Mouse (Mus musculus): ENCODE measurements around the gene Eif2d.
A peak's percentile ranks its signal among the peaks of the same experiment; 100 is the strongest.
"Not testable (repeated sequence)": the region's sequence is repeated elsewhere in the genome, so short reads cannot be mapped to it uniquely, and the experiment has no call there.

The Eif2d gene

DNA sequence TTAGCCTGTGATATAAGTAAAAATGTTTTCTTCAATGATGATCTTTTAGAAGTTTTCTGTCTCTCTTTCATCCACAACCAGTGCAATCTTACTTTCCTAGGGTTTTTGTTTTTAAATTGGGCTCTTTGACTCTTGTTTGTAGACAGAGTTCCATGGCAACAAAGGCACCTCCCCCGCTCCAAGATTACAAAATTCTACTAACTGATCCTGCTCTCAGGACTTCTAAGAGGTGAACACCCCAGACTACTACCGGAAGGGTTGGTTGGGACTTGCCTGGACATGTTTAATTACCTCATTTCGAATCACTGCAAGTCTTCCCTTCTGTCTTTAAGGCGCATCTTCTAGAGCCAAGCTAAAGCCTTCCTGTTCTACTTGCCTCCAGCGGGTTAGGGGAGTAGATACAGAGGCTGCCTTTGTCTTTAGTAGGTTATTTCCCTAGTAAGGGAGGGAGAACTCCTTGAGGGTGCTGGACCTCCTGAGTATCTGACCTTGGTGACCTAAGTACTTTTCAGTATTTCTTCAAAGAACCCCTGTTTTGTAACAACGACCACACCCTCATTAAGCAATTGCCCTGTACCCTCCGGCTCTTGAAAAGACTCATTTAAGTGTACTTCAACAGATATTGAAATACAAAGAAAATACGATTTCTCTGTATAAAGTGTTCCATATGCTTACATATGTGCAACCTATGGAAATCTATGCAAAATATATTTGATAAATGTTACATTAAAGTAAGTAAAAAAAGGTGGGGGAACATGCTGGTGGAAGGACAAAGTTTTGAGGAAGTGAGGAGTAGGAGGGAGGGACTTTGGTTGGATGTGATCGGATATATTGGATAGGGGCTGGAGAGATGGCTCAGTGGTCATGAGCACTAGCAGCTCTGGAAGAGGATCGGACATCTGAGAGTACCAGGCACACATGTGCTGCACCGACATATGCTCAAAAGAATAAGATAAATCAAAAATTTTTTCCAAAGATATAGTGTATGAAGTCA is 13.6 kb upstream of the Eif2d start:
- DNase-seq (ENCODE audit: low read depth, low spot score): peak; percentile 98

DNA sequence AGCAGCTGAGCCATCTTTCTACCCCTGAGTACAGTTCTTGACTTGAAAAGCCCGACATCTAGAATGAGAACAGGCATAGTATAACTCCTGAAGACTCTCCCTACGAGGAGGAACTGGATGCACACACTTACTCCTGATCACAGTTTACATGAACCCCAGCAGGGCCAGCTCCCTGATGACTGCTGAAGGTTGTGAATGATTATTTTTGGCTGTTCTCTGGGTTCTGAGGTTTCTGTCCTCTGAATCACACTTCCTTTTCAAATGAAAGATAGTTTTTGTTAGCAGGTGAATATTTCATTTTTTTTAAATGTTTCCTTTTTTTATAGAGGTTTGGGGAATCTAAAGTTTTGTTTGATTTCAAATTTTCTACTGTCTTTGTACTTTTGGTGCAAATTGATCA is 11.5 kb upstream of the Eif2d start:
- DNase-seq (ENCODE audit: low read depth, low spot score): no peak

DNA sequence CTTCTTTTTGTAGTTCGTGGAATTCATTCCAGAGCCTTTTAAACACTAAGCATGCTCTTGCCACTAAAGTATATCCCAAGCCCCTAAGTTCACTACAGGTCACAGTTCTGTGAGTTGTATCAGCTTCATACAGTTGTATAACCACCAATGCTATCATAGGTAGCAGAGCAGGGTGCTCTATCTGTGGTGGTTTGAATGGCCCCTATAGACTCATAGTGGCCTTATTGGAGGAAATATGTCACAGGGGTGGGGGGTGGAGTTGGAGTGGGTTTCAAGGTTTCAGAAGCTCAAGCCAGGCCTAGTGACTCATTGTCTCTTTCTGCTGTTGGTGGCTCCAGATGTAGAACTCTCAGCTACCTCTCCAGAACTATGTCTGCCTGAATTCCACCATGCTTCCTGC is 10.5 kb upstream of the Eif2d start:
- DNase-seq (ENCODE audit: low read depth, low spot score): no peak

DNA sequence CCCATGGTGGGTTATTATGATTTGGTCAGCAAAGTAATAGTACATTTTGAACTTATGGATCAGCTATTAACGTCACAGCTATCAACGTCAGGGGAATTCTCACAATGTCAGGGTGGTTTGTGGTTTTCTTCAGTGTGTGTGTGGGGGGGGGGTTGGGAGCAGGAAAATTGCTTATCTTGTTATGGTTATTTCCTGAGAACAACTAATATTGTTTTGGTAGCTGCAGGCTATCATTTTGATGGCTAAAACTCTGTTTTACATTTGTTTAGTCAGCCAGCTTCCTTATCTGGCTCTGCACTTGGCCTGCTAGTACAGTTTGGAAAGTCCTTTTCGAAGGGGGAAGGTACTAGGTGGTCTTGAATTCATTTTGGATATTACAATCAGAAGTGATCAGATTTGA is 7.8 kb upstream of the Eif2d start:
- DNase-seq (ENCODE audit: low read depth, low spot score): not testable (repeated sequence)

DNA sequence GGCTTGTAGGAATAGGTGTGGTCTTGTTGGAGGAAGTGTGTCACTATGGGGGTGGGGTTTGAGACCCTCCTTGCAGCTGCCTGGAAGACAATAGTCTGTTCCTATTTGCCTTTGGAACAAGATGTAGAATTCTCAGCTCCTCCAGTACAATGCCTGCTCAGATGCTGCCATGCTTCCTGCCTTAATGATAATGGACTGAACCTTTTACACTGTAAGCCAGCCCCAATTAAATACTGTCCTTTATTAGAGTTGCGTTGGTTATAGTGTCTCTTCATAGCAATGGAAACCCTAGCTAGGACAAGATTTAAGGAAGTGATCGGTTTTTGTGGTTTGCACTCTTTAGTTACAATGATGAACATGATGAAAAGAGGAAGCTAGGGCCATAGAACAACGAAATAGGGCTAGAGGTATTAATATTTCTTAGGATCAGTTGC is 6.8 kb upstream of the Eif2d start:
- DNase-seq (ENCODE audit: low read depth, low spot score): peak; percentile 91

DNA sequence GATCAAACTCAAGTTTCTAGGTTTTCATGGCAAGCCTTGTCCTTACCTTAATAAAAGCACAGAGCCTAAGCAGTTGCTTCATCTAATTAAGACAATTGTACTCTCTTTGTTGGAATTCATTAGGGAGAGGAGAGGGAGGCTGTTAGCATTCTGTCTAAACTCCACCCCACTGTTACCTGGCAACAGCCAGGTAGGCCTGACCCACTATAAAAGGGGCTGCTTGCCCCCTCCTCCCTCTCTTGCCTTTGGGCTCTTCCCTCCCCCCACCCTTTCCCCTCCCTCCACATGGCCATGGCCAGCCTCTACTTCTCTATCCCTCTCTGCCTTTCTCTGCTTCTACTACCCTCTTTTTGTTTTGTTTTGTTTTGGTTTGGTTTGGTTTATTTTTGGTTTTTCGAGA is 3.5 kb upstream of the Eif2d start:
- DNase-seq (ENCODE audit: low read depth, low spot score): peak; percentile 60

DNA sequence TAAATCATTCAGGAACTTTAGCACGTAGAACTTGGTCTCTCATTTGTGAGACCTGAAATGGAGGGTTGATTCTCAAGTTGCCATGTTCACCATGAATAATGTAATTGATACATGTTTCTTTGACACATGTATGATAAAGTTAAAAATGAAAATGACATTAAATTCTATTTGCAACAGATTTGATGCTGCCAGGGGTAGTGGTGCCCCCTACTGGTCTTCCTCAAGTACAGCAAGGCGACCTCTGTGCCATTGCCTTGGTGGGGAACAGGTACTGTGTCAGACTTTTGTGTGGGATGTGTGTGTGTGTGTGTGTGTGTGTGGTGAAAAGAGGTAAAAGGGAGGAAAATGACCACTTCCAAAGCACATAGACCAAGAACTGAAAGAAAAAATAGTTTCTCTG is 2.5 kb downstream of the Eif2d start:
- DNase-seq (ENCODE audit: low read depth, low spot score): peak; percentile 62

DNA sequence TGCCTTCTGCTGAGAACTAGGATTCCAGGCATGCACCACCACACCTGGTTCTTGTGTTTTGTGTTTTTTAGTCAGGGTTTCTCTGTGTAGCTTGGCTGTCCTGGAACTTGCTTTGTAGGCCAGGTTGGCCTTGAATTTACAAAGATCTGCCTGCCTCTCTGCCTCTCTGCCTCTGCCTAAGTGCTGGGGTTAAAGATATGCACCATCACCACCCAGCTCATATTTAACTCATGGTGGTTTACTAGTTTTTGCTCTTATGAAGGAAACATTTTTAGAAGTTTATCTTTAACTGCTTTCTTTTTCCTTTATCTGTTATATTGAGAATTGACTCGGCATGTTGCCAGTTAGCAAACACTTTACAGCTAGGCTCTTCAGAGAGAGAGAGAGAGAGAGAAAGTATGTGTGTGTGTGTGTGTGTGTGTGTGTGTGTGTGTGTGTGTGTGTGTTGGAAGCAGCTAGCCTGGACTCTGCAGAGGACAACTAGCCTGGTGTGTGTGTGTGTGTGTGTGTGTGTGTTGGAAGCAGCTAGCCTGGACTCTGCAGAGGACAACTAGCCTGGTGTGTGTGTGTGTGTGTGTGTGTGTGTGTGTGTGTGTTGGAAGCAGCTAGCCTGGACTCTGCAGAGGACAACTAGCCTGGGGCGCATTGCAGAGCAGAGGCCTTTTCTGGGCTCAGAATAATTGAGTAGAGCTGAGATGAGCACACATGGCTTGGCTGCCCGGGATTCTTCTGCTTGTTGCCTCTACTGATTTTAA is 6.8 kb downstream of the Eif2d start:
- not testable (repeated sequence) for DNase-seq (ENCODE audit: low read depth, low spot score)

DNA sequence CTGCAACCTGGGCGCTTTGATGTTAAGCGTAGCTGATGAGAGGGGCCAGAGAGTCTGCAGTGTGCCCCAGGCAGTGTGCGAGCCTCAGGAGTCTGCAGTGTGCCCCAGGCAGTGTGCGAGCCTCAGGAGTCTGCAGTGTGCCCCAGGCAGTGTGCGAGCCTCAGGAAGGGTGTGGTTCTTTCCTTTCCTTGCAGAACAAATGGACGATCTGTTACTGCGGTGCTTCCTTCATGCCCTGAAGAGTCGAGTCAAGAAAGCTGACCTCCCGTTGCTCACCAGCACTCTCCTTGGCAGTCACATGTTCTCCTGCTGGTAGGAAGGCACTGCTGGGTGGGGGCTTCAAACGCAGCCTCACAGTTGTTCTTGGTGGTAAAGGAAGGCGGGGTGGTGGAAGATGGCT is 8.1 kb downstream of the Eif2d start:
- peak; percentile 98 for DNase-seq (ENCODE audit: low read depth, low spot score)

DNA sequence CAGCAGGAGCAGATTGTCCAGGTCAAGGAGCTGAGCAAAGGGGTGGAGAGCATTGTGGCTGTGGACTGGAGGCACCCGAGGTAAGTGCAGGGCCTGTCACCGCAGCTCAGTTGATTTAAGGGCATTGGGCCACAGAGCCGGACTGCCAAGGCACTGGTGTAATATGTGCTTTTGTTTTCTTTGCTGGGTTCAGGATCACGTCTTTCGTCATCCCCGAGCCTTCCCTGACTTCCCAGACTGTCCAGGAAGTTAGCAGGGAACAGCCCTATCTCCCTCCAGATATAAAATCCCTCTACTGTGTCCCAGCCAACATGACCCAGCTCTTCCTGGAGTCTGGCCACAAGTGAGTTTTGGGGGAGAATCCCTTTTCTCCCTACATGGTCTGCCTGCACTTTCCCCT is 11.4 kb downstream of the Eif2d start:
- DNase-seq (ENCODE audit: low read depth, low spot score): no peak

DNA sequence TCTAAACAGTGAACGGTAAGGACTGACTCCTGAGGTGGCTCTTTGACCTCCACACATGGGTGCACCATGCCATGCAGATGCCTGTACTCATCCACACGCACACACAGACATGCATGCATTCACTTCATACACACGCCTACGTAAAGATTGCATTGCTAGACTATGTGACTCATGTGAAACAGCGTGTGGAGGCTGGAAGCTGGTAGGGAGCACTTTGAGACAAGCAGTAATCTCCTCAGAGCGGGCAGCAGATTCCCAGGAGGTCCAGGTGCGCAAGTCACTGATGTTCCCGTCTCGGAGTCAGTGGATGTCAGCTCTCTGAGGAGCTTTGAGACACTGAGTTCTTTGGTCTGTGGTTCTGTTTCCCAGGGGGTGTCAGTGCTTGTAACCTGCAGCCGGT is 14.6 kb downstream of the Eif2d start:
- DNase-seq (ENCODE audit: low read depth, low spot score): no peak

DNA sequence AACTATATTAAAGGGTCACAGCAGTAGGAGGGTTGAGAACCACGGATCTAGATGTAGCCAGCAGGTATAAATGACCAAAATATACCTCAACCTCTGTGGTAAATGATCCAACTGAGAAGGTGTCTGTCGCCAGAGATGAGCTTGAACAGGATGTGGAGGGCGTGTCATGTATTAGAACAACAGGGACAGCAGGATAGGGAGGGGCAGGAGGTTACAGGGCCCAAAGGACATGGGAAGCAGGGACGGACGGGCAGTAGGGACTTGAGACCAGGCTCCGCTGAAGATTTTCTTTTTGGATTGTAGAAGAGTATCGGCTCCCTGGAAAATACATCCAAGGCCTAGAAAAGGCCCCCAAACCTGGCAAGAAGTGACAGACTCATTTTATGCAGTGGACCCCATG is 20.0 kb downstream of the Eif2d start:
- no peak for DNase-seq (ENCODE audit: low read depth, low spot score)

DNA sequence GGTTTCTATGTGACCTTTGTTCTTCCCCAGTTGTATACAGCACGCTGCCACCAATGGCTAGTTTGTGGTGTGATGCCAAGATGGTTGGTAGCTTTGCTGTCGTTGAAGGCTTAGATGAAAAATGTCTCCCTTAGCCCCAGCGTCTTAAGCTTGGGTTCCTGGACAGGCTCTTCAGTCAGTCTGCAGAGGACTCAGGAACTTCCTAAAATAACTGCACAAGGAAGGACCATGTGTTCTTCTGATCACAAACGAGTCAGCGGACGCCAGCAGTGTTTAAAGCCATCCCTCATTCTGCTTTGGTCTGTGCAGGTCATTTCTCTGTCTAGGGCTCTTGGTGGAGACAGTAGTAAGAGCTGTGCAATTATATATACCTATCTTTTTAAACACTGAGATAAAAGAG is 20.8 kb downstream of the Eif2d start:
- DNase-seq (ENCODE audit: low read depth, low spot score): no peak

DNA sequence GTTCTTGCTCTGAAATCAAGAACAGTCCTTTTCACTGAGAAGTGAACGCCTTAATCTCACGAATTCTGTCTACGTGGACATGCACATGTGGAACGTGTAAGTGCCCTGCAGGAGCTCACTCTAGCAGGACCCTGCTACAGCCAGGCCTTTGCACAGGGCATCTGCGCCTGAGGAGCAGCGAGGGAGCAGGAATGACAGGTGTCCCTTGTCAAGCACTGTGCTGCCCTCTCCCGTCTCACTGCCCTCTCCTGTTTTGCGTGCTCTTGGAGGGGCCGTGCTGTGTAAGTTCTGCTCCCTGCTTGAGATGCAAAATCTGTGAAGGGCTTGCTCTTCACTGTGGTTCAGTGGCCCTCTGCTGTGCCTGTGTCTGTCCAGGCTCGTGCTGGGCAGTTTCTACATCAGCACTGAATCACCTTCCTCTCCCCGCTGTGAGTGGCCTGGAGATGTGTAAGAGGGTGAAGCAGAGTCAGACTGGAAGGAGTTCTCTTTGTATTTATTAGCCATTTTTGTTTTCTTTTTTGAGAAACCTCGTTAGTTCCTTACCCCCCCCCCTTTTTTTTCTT is 21.4 kb downstream of the Eif2d start:
- DNase-seq (ENCODE audit: low read depth, low spot score): no peak

DNA sequence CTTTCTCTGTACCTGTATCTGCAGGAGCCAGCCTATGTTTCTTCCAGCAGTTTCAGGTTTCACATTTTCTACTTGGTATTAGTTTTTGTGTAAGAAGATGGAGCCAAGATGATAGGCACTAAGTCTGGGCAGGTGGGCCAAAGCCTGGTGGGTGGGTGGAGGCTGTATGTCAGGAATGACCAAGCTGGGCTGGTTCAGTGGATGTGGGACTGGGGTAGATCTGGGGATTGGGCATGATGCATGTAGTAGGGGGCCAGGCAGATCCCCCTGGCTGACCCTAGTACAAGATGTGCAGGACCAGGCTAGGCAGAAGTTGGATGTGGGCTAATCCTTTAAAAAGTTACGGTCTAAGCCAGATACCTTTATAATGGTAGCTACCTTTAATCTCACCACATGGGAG is 22.2 kb downstream of the Eif2d start:
- no peak for DNase-seq (ENCODE audit: low read depth, low spot score)

DNA sequence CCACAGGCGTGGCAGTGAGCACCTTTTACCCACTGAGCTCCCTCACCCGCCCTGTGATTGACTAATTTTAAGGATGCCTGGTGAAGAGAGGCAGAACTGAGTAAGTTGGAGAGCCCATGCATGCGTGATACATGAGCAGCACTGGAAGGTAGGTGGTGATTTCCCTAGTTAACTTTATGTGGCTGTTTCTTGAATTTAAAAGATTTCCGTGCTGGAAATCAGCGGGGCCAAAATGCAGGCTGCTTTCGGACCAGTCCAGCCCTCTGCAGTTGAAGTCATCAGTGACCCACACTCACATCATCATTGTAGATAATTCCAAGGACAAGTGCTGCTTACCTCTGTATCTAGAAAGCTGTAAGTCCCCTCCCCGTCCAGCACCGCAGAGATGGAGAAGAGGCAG is 22.8 kb downstream of the Eif2d start:
- DNase-seq (ENCODE audit: low read depth, low spot score): no peak

DNA sequence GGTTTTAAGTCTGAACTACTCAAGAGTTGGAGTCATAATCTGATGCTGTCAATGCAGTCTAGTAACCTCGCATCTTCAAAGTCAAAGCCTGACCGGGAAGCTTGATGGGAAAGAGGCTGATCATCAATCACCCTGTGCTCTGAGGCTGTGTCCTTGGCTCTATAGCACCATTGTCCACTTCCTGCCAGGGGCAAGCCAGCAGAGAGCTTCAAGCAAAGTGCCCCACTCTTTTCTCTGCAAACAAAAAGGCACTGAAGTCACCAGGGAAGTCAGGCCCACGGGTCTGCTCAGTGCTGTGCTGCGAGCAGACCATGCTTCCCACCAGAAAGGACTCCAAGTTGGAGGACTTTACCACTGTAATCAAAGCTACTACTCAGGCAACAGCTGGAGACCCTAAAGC is 24.3 kb downstream of the Eif2d start:
- no peak for DNase-seq (ENCODE audit: low read depth, low spot score)

DNA sequence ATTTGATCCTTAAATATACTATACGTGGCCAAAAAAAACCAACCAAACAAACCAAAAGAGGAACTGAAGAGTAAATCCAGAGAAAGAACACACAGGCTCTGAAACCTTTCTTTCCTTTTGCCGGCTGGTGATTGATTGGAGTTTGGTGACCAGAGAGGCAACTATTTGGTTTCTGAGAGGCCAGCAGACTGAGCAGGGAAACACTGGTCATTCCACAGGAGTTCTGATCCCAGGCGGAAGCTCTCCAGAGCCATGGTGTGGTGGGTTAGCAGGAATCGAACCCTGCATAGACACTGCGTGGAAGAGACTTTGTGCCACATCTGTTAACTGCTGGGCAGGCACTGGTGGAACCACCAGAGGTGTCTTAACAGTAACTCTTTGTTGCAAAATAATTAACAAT is 25.1 kb downstream of the Eif2d start:
- no peak for DNase-seq (ENCODE audit: low read depth, low spot score)

DNA sequence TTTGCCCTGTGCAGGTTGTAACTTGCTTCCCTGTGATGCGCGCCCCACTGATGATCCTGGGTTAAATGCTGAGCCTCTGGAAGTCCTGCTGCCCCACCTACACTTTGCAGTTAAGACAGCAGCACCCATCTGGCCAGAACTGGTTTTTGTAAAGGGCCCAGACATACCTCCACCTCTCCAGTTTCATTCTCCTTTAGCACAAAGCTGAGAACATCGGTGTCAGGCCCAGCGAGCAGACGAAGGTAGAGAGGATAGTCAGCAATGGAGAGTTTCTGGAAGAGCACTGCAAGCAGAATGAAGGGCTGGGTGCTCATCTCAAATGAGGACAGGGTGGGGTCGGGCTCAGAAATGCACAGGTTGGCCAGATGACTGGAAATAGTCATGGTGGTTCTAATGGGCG is 27.4 kb downstream of the Eif2d start:
- DNase-seq (ENCODE audit: low read depth, low spot score): peak; percentile 54

DNA sequence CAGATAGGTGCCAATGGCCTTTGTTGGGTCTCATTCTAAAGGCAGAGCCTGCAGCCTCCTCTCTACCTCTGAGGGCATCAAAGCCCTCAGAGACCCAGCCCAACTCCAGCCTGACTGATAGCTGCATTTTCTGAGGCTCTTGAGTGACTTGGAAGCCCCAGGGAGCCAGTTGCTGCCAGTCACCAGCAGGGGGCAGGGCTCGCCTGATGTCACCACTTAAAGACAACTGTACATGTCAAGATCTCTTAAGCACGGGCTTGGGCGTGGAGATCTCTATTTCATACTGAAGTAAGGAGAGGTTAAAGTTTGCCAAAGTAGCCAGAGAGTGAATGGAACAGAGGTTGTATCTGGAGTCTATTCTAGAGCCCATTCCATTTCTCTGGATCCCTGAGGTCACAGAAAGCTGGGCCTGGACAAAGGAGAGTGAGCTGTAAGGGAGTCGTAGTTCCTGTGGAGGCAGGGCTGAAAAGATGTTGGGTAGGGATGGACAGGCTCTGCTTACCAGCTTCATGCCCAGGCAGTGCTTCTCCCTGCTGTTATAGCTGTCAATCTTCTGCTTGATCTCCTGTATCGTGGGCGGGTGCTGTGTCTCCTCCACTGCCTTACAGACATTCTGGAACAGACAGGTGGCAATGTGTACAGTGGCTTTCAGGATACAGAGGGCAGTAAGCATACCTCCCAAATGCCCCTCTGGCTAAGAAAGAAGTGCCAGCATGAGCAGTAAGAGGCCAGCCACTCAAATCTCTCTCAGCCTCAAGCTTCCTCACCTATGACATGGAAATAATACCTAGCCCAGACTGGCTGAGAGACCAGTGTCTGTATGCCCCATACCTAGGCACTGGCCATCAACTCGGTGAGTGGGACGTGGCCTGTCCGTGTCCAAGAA is 28.9 kb downstream of the Eif2d start:
- DNase-seq (ENCODE audit: low read depth, low spot score): peak; percentile 89

DNA sequence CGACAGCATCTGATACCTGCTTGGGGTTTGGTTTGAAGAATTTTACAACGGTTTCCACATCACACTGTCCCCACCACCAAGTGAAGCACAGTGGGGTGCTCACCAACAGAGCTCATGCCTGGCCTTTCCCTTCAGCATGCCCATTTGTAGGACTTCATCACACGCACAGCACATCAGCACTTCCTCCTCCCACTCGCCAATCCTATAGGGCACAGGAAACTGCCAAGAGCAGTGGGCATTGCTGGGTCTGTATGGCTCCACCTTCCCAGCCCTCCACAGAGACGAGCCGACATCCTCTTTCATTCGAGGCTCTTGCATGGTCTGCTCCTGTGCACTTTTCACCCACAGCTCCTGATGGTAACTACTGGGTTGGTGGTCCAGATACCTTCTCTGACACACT is 30.2 kb downstream of the Eif2d start:
- no peak for DNase-seq (ENCODE audit: low read depth, low spot score)
